Mouse (Mus musculus) olfactory bulb, adult 2 months (tissue): ENCODE measurements at regions not wholly inside any gene's neighbourhood (a gene's known extent, or its start where the extent isn't known, plus 50 kb on each side); places are given as distances from the start of the nearest gene placed in this dataset.

ENCODE experiments used
- CTCF ChIP-seq: fragments of 200-500 bp; IDR thresholded peaks from 2 replicates; pipeline ENCODE4 v1.5.1; 2012; ENCODE audit warnings: low read depth, mild to moderate bottlenecking, low read length, moderate library complexity; ENCODE audit not compliant: insufficient read depth
- POLR2A ChIP-seq: fragments of 200-500 bp; IDR thresholded peaks from 2 replicates; pipeline ENCODE4 v1.6.1; 2012; ENCODE audit warnings: mild to moderate bottlenecking, low read depth, low read length, moderate library complexity; ENCODE audit not compliant: insufficient read depth

GRCm38 (mm10) chr1:137617513-137617912 lies 558.0 kb downstream of the Ptprc start:
- TF ChIP-seq CTCF (no peak), POLR2A (no peak)
